Mouse (Mus musculus): Measurements from ENCODE around the gene Eftud2. TPM values are rescaled to one million over a fixed set of nuclear protein-coding genes. Genes with fewer than 3 reads are reported as not detected.
A peak's percentile ranks its signal among the peaks of the same experiment; 100 is the strongest.

Gene Eftud2
- total and polyA plus RNA-seq, 3 experiments = 135 to 403 (median 216) TPM

DNA sequence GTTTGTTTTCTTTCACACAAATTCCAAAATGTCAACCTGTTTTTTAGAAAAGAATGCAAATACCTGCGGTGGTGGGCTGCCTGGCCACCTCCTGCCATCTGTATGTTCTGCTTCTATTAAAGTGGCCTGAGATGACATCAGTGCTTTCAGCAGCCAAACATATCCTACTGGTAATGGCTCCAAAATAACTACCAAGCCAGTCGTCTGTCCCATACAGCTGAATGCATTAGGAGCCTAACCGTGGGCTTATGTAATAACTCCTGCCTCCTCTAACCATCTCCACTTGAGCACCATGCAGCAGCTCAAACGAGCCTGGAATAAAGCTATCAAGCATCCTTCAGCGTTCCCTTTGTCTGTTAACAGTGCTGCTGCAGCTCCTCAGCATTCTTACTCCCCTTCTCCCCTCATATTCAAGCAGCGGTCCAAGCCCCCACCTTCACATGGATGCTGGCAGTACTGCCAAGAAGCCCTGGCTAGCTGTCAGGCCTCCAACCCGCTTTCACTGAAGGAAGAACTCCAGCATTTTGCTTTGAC, 5.9 kb downstream of the Eftud2 start:
- Histone ChIP-seq H3K27me3 (replicated peaks) (no peaks in the 10 kb centered on the region), H3K27ac (ENCODE audit: insufficient read depth, low read depth) (no peak overlapping the region), H3K9ac (ENCODE audit: insufficient read depth, low read depth) (no peak overlapping the region), H3K4me2 (ENCODE audit: insufficient read depth, low read depth, poor library complexity, severe bottlenecking) (no peak overlapping the region), H3K4me1 (ENCODE audit: control insufficient read depth in 1 of 2, insufficient read depth in 2 of 2) (peaks cover 6 to 14% of the 10 kb centered on the region in 2 experiments), H3K36me3 (replicated peaks in 1 of 2; ENCODE audit: control insufficient read depth in 1 of 2, insufficient read depth in 1 of 2, low read length in 1 of 2) (peaks cover 46 to 78% of the 10 kb centered on the region in 2 experiments), H3K4me3 (replicated peaks in 1 of 3; ENCODE audit: low read depth in 2 of 3, low read length in 2 of 3, poor library complexity in 1 of 3) (no peak overlapping the region), H3K9me3 (replicated peaks; ENCODE audit: low read length) (no peaks in the 10 kb centered on the region), H3K79me2 (replicated peaks; ENCODE audit: control insufficient read depth, extremely low read depth, insufficient read depth, poor library complexity, severe bottlenecking) (peaks cover 22% of the 10 kb centered on the region)
- dilution Hi-C loops (cut with MboI; ENCODE audit: extremely low pct_ligation_motif_present, extremely low pct_unique_long_range_greater_than_20kb, low sequenced_read_pairs) = no loop called here
- DNase-seq (ENCODE audit: extremely low read depth) = no peak
- no peak for TF ChIP-seq ETS1 (conservative IDR thresholded peaks at IDR 0.05; ENCODE audit: low read depth, low read length)
- no peak for TF ChIP-seq BHLHE40 (IDR thresholded peaks at IDR 0.05; ENCODE audit: low read depth, low read length)
- TF ChIP-seq UBTF (IDR thresholded peaks at IDR 0.05; ENCODE audit: low read depth, low read length) = no peak
- no peak for TF ChIP-seq RCOR1 (conservative IDR thresholded peaks at IDR 0.05; ENCODE audit: low read depth, low read length)
- no peak for TF ChIP-seq CHD2 (IDR thresholded peaks at IDR 0.05; ENCODE audit: low read length)
- in situ Hi-C loops (cut with MboI; ENCODE audit: low pct_ligation_motif_present, low pct_unique_long_range_greater_than_20kb, low sequenced_read_pairs) = no loop called here

DNA sequence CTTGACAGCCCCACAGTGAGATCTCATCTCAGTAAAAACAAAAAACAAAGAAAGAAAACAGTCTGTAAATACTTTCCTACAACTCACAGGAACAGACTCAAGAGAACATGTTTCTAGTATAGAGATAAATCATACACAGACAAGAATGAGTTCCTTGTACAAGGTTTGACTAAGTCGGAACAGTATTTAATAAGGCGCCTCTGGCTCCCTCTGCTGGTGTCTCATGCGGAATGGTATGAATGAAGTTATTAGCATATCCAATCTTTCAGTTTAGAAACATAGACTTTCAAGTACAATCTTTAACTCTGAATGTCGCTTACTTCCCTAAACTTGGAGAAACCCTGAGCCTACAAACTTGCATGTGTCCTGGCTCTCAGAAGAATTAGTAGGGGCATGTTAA, 16.5 kb downstream of the Eftud2 start:
- Histone ChIP-seq H3K27ac (ENCODE audit: insufficient read depth, low read depth) (no peak overlapping the region), H3K79me2 (replicated peaks; ENCODE audit: control insufficient read depth, extremely low read depth, insufficient read depth, poor library complexity, severe bottlenecking) (no peaks in the 10 kb centered on the region), H3K9me3 (replicated peaks; ENCODE audit: low read length) (no peaks in the 10 kb centered on the region), H3K27me3 (replicated peaks) (no peaks in the 10 kb centered on the region), H3K4me3 (replicated peaks in 1 of 3; ENCODE audit: low read depth in 2 of 3, low read length in 2 of 3, poor library complexity in 1 of 3) (no peak overlapping the region), H3K4me1 (ENCODE audit: control insufficient read depth in 1 of 2, insufficient read depth in 2 of 2) (no peaks in the 10 kb centered on the region), H3K9ac (ENCODE audit: insufficient read depth, low read depth) (no peak overlapping the region), H3K36me3 (replicated peaks in 1 of 2; ENCODE audit: control insufficient read depth in 1 of 2, insufficient read depth in 1 of 2, low read length in 1 of 2) (peaks cover 80 to 96% of the 10 kb centered on the region in 2 experiments), H3K4me2 (ENCODE audit: insufficient read depth, low read depth, poor library complexity, severe bottlenecking) (no peak overlapping the region)
- DNase-seq (ENCODE audit: extremely low read depth) = peak; percentile 70
- in situ Hi-C loops (cut with MboI; ENCODE audit: low pct_ligation_motif_present, low pct_unique_long_range_greater_than_20kb, low sequenced_read_pairs) = loop anchor here (10.0 kb wide), 1 partner anchor 89 kb away; no protein-coding TSS in a partner anchor
- dilution Hi-C loops (cut with MboI; ENCODE audit: extremely low pct_ligation_motif_present, extremely low pct_unique_long_range_greater_than_20kb, low sequenced_read_pairs) = no loop called here
- TF ChIP-seq POLR2AphosphoS2 (IDR thresholded peaks at IDR 0.05; ENCODE audit: low read depth, low read length) = no peak
- no peak for TF ChIP-seq ZNF384 (IDR thresholded peaks at IDR 0.05; ENCODE audit: low read depth, low read length)
- TF ChIP-seq HCFC1 (IDR thresholded peaks at IDR 0.05; ENCODE audit: low read depth, low read length) = no peak
- TF ChIP-seq UBTF (IDR thresholded peaks at IDR 0.05; ENCODE audit: low read depth, low read length) = no peak
- no peak for TF ChIP-seq ZC3H11A (IDR thresholded peaks at IDR 0.05; ENCODE audit: low read depth, low read length)
- no peak for TF ChIP-seq USF1 (IDR thresholded peaks at IDR 0.05; ENCODE audit: low read depth, low read length)
- TF ChIP-seq USF2 (conservative IDR thresholded peaks at IDR 0.05; ENCODE audit: low read depth, low read length) = no peak
- TF ChIP-seq TBP (conservative IDR thresholded peaks at IDR 0.05; ENCODE audit: low read depth, low read length) = no peak
- TF ChIP-seq PAX5 (IDR thresholded peaks at IDR 0.05; ENCODE audit: low read length) = no peak
- TF ChIP-seq E2F4 (IDR thresholded peaks at IDR 0.05; ENCODE audit: insufficient replicate concordance, low read depth, low read length) = no peak
- peak; percentile 70 for TF ChIP-seq SMC3 (IDR thresholded peaks at IDR 0.05; ENCODE audit: low read depth, low read length)
- peak; percentile 48 to 83; a peak in 3 of 4 replicates for TF ChIP-seq CTCF (conservative IDR thresholded peaks at IDR 0.05 in 1 of 2, IDR thresholded peaks at IDR 0.05 in 1 of 2; ENCODE audit: low read depth in 2 of 2, low read length in 2 of 2)
- TF ChIP-seq MXI1 (IDR thresholded peaks at IDR 0.05; ENCODE audit: low read depth, low read length) = no peak
- TF ChIP-seq MAFK (IDR thresholded peaks at IDR 0.05; ENCODE audit: insufficient replicate concordance, low read length) = no peak
- no peak for TF ChIP-seq ZMIZ1 (IDR thresholded peaks at IDR 0.05; ENCODE audit: low read depth, low read length)
- peak; percentile 52 for TF ChIP-seq RAD21 (IDR thresholded peaks at IDR 0.05; ENCODE audit: low read depth, low read length)
